Mouse (Mus musculus) MEL (cell line): ENCODE results near the gene Mfsd4b2. TPM values are rescaled to one million over a fixed set of nuclear protein-coding genes. Genes with fewer than 3 reads are reported as not detected.

ENCODE experiments used
- DNase-seq: peaks from one replicate; pipeline ENCODE4 v3.0.0; 2011; ENCODE audit warnings: low read depth, low spot score
- H3K27ac ChIP-seq: 2 replicates; pipeline ENCODE4 v1.5.1; 2012; ENCODE audit warnings: low read depth, mild to moderate bottlenecking, control low read depth, low read length, moderate library complexity; ENCODE audit not compliant: control insufficient read depth
- H3K27me3 ChIP-seq, 2 experiments: fragments of 150-350 bp in 1 of 2; sonication (generic) in 1 of 2; 2 replicates each; pipeline ENCODE4 v1.6.1; 2012; ENCODE audit warnings: low read length in 2 of 2, mild to moderate bottlenecking in 2 of 2, improper control_type of control experiment in 1 of 2, moderate library complexity in 1 of 2; ENCODE audit not compliant: insufficient read depth in 2 of 2, control insufficient read depth in 1 of 2
- H3K36me3 ChIP-seq, 2 experiments: 2 replicates each; pipeline ENCODE4 v1.6.1; 2012 to 2014; ENCODE audit warnings: low read length in 2 of 2, improper control_type of control experiment in 1 of 2, inconsistent platforms in 1 of 2, mild to moderate bottlenecking in 1 of 2; ENCODE audit not compliant: insufficient read depth in 2 of 2, control insufficient read depth in 1 of 2
- H3K4me1 ChIP-seq, 2 experiments: fragments of 150-350 bp in 1 of 2; sonication (generic) in 1 of 2; 2 replicates each; pipeline ENCODE4 v1.6.1; 2012; ENCODE audit warnings: low read length in 2 of 2, improper control_type of control experiment in 1 of 2, mild to moderate bottlenecking in 1 of 2; ENCODE audit not compliant: insufficient read depth in 2 of 2, control insufficient read depth in 1 of 2
- H3K4me3 ChIP-seq, 2 experiments: fragments of 150-350 bp in 1 of 2; sonication (generic) in 1 of 2; 2 replicates each; pipeline ENCODE4 v1.5.1; 2012; ENCODE audit warnings: low read depth in 2 of 2, low read length in 2 of 2, mild to moderate bottlenecking in 2 of 2, moderate library complexity in 2 of 2, control low read depth in 1 of 2, improper control_type of control experiment in 1 of 2; ENCODE audit not compliant: control insufficient read depth in 1 of 2, insufficient read depth in 1 of 2
- H3K79me2 ChIP-seq: 2 replicates; pipeline ENCODE4 v1.6.1; 2012; ENCODE audit warnings: mild to moderate bottlenecking, low read length, moderate library complexity; ENCODE audit not compliant: control insufficient read depth, poor library complexity, insufficient read depth
- H3K9ac ChIP-seq: 2 replicates; pipeline ENCODE4 v1.6.1; 2012; ENCODE audit warnings: low read depth, mild to moderate bottlenecking, control low read depth, low read length, moderate library complexity; ENCODE audit not compliant: control insufficient read depth, poor library complexity, severe bottlenecking
- H3K9me3 ChIP-seq: fragments of 150-350 bp; sonication (generic); replicated peaks from 2 replicates; pipeline ENCODE4 v1.6.1; 2012; ENCODE audit warnings: mild to moderate bottlenecking, low read length, improper control_type of control experiment, moderate library complexity; ENCODE audit not compliant: insufficient read depth
- CHD2 ChIP-seq: IDR thresholded peaks from 2 replicates; pipeline ENCODE4 v1.6.1; 2011; ENCODE audit warnings: low read length, improper control_type of control experiment
- CTCF ChIP-seq, 3 experiments: IDR thresholded peaks in 2 of 3; conservative IDR thresholded peaks in 1 of 3; 2 replicates each; pipeline ENCODE4 v1.5.1; 2011 to 2012; ENCODE audit warnings: low read length in 3 of 3, low read depth in 2 of 3, mild to moderate bottlenecking in 2 of 3, improper control_type of control experiment in 1 of 3, inconsistent platforms in 1 of 3, mixed read lengths in 1 of 3, moderate library complexity in 1 of 3; ENCODE audit not compliant: control insufficient read depth in 1 of 3, insufficient read depth in 1 of 3, poor library complexity in 1 of 3, severe bottlenecking in 1 of 3
- ETS1 ChIP-seq: IDR thresholded peaks from 2 replicates; pipeline ENCODE4 v1.6.1; 2012; ENCODE audit warnings: low read depth, mild to moderate bottlenecking, inconsistent platforms, low read length, improper control_type of control experiment, moderate library complexity
- GABPA ChIP-seq: IDR thresholded peaks from 2 replicates; pipeline ENCODE4 v1.6.1; 2012; ENCODE audit warnings: low read depth, mild to moderate bottlenecking, inconsistent platforms, low read length, improper control_type of control experiment, moderate library complexity
- HCFC1 ChIP-seq: IDR thresholded peaks from 2 replicates; pipeline ENCODE4 v1.6.1; 2012; ENCODE audit warnings: low read depth, mild to moderate bottlenecking, inconsistent platforms, low read length, improper control_type of control experiment, moderate library complexity
- KAT2A ChIP-seq: conservative IDR thresholded peaks from 2 replicates; pipeline ENCODE4 v1.6.1; 2012; ENCODE audit warnings: low read depth, low read length, improper control_type of control experiment, inconsistent platforms
- MAFK ChIP-seq: IDR thresholded peaks from 2 replicates; pipeline ENCODE4 v1.6.1; 2011; ENCODE audit warnings: low read depth, mild to moderate bottlenecking, low read length, improper control_type of control experiment, borderline replicate concordance
- MAX ChIP-seq: IDR thresholded peaks from 2 replicates; pipeline ENCODE4 v1.6.1; 2011; ENCODE audit warnings: low read length, improper control_type of control experiment
- MYB ChIP-seq: IDR thresholded peaks from 2 replicates; pipeline ENCODE4 v1.6.1; 2011; ENCODE audit warnings: mild to moderate bottlenecking, low read depth, low read length, improper control_type of control experiment
- MYC ChIP-seq: IDR thresholded peaks from 2 replicates; pipeline ENCODE4 v1.6.1; 2011; ENCODE audit warnings: low read depth, mild to moderate bottlenecking, low read length, improper control_type of control experiment, moderate library complexity
- POLR2A ChIP-seq, 2 experiments: IDR thresholded peaks; 2 replicates each; pipeline ENCODE4 v1.6.1; 2011 to 2012; ENCODE audit warnings: low read length in 2 of 2, mild to moderate bottlenecking in 2 of 2, control low read depth in 1 of 2, improper control_type of control experiment in 1 of 2, low read depth in 1 of 2, moderate library complexity in 1 of 2; ENCODE audit not compliant: control insufficient read depth in 1 of 2, insufficient read depth in 1 of 2, poor library complexity in 1 of 2
- UBTF ChIP-seq: IDR thresholded peaks from 2 replicates; pipeline ENCODE4 v1.6.1; 2012; ENCODE audit warnings: low read depth, mild to moderate bottlenecking, inconsistent platforms, low read length, improper control_type of control experiment, moderate library complexity, borderline replicate concordance; ENCODE audit not compliant: insufficient read depth
- USF2 ChIP-seq, 2 experiments: IDR thresholded peaks; 2 replicates each; pipeline ENCODE4 v1.6.1; 2011 to 2012; ENCODE audit warnings: improper control_type of control experiment in 2 of 2, low read length in 2 of 2, borderline replicate concordance in 1 of 2, inconsistent platforms in 1 of 2, low read depth in 1 of 2, mild to moderate bottlenecking in 1 of 2; ENCODE audit not compliant: insufficient read depth in 1 of 2
- polyA plus RNA-seq, 2 experiments: library from polyadenylated mRNA; stranded (reverse) in 1 of 2; unstranded in 1 of 2; fragments of >175 nt in 1 of 2; fragments of >200 nt in 1 of 2; gene quantifications; 2 replicates each; pipeline versions ENCODE4 v1.2.1 to v1.2.4; 2012; ENCODE audit warnings: low replicate concordance in 2 of 2, low read depth in 1 of 2; ENCODE audit not compliant: insufficient read length in 2 of 2, insufficient read depth in 1 of 2, missing spikeins in 1 of 2
- total RNA-seq: library from RNA; depleted of rRNA; stranded (reverse); fragments of 300-350 nt; gene quantifications from 2 replicates; pipeline ENCODE4 v1.2.3, GENCODE M21; 2012

The Mfsd4b2 gene
- total and polyA plus RNA-seq, 3 experiments: not detected

DNA sequence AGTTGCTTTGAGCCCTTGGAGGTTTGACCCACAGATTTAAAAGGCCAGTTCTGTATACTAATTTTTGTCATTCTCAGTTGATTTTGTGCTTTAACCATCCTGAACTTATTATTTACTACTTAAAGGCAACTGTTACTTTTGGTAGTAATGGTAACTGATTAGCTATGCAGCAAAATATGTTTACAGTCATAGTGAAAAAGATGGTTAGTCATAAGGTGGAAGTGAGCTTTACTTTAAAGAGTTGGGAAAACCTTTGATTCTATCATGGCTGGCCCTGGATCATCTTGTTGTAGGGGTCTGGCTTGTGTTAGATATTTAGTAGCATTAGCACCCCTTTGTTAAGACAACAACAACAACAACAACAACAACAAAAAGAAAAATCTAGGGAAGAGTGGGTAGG is 14.1 kb downstream of the Mfsd4b2 start:
- Histone ChIP-seq H3K4me3 (no peak overlapping the region), H3K27ac (no peak overlapping the region), H3K27me3 (0 out of 4 replicates have a peak, but pooled peaks cover 0 to 2% of the 10 kb centered on the region in 2 experiments), H3K79me2 (no peaks in the 10 kb centered on the region), H3K9ac (no peak overlapping the region), H3K36me3 (no peaks in the 10 kb centered on the region), H3K4me1 (no peaks in the 10 kb centered on the region), H3K9me3 (no peaks in the 10 kb centered on the region)
- TF ChIP-seq USF2 (IDR thresholded peaks at IDR 0.05; ENCODE audit: borderline replicate concordance in 1 of 2, insufficient read depth in 1 of 2, low read depth in 1 of 2, low read length in 2 of 2) (no peak), GABPA (no peak), CTCF (IDR thresholded peaks at IDR 0.05 in 2 of 3, conservative IDR thresholded peaks at IDR 0.05 in 1 of 3; ENCODE audit: control insufficient read depth in 1 of 3, insufficient read depth in 1 of 3, low read depth in 2 of 3, low read length in 3 of 3, poor library complexity in 1 of 3, severe bottlenecking in 1 of 3) (no peak), HCFC1 (no peak), KAT2A (no peak), MAX (no peak), POLR2A (IDR thresholded peaks at IDR 0.05; ENCODE audit: control insufficient read depth in 1 of 2, insufficient read depth in 1 of 2, low read depth in 1 of 2, low read length in 2 of 2, poor library complexity in 1 of 2) (no peak)
- no peak for DNase-seq

DNA sequence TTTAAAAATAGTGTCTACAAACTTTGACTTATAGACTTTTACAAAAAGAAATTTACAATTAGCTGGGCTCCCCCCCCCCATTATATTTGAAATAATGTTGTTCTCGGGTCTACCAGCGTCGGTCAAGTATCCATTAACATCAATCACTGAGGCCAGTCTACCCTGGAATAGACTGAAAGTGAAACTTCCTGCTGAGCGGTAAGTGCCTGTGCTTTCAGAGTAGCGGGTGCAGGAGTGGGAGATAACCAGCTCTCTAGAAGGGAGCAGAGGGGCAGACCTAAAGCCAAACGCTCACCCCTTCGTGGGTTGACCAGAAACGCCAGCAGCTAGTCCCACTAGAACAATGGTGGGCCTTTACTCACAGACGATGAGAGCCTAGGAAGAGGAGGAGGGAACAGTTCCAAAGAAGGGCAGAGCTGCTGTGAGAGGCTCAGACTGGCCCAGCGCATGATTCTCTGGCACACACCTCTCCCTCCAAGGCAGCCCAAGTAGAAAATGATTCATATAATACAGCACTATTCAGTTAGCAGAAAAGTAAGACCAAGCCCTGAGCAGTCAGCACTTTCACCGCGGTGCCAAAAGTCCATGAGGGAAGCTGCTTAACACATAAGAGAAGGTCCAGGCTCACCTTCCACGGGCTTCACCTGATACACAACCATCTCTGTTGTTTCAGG is 17.8 kb downstream of the Mfsd4b2 start:
- TF ChIP-seq ETS1: no peak
- TF ChIP-seq MYB: no peak
- no peak for TF ChIP-seq CHD2
- TF ChIP-seq UBTF: no peak
- TF ChIP-seq MAFK: no peak
- no peak for TF ChIP-seq MYC
- Histone ChIP-seq H3K9me3 (no peaks in the 10 kb centered on the region), H3K36me3 (no peaks in the 10 kb centered on the region), H3K79me2 (no peaks in the 10 kb centered on the region), H3K27me3 (peaks cover 2 to 3% of the 10 kb centered on the region in 2 experiments; a peak in 2 of 4 replicates), H3K4me1 (no peaks in the 10 kb centered on the region), H3K4me3 (peak overlapping the region; percentile 25 to 48), H3K27ac (no peak overlapping the region), H3K9ac (no peak overlapping the region)
- DNase-seq: no peak
